Mouse (Mus musculus) lung, postnatal 0 days (tissue): ENCODE measurements at regions not wholly inside any gene's neighbourhood (a gene's known extent, or its start where the extent isn't known, plus 50 kb on each side); places are given as distances from the start of the nearest gene placed in this dataset.

Source experiments
- CTCF ChIP-seq: IDR thresholded peaks from 2 replicates; pipeline ENCODE4 v1.5.1; 2016; ENCODE audit warnings: antibody characterized with exemption, mild to moderate bottlenecking
- EP300 ChIP-seq: IDR thresholded peaks from 2 replicates; pipeline ENCODE4 v1.6.1; 2016; ENCODE audit warnings: antibody characterized with exemption, mild to moderate bottlenecking, control low read depth

DNA sequence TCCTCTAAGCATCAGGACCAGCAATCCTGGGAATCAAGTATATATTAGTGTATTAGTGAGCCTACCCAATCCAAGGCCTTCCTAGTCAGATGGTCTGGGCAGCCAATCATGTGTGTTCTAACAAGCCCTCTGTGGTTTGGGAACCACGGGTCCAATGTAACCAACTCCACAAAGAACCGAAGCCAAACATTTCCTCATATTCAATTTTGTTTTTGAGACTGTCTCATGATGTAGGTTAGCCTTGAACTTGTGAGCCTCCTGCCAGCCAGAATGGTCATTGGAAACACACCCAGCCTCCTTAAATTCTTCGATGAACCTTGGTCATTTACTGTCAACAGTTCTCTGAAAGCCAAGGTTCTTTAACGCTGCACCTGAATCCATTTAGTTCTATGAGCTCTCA lies 187.4 kb upstream of the Mkln1 start:
- TF ChIP-seq CTCF (no peak), EP300 (no peak)
